Mouse (Mus musculus): ENCODE results near the gene Vmn1r188.
"Not testable (repeated sequence)": the region's sequence is repeated elsewhere in the genome, so short reads cannot be mapped to it uniquely, and the experiment has no call there.

Gene Vmn1r188

DNA sequence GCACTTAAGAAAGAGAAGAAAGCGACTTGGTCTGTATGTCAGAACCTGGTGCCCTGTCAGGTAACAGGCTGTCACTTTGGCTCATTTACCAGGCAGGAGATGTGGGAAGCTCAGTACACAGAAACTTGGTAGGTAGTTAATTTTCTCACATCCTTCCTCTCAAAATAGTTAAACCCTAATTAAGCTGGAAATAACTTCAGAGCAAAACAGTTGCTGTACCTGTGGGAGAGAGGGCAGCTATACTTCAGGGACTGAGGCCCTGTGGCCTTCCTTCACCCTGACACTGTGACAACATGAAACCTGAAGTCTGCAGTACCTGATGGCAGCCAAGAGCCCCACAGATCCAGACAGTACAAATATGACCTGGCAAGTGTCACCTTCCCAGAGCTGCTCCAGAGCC is at the start of gene Vmn1r188:
Vmn1r188 (plus strand) TSS at position 301 of the 400 bp plus-strand sequence.
- DNase-seq = not testable (repeated sequence)

DNA sequence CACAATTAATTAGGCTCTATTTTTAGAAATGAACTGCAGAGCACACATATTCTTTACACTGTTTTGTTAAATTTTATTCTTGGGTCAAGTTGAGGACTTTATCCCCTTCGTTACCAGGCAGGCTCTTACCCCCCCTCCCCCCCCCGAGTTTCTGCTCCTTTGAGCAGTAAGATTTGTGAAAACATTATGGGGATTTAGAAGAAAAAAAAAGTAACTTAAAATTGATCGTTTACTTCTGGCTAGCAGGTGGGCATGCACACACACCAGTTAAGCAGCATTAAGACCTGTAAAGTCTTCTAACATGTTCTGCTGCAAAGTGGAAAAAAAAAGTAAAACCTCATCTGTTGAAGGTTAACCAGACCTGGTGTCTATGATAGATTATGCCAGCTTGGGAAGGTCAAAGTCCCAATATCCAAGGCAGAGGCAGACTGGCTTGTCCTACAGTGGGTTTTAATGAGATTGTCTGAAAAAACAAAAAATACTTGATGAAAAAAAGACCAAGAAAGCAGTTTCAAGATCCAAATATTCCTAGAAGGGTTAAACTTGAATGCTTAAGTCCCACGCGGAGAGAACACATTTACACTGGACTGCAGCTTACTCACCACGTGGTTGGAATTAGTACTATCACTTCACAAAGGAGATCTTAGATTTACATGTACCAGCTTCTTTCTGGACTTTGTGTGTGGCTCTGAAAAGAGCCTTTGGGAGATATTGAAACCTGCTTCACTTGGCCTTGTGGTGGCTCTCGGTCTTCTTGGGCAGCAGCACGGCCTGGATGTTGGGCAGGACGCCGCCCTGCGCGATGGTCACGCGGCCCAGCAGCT is 49.6 kb upstream of the Vmn1r188 start:
- DNase-seq = no peak

DNA sequence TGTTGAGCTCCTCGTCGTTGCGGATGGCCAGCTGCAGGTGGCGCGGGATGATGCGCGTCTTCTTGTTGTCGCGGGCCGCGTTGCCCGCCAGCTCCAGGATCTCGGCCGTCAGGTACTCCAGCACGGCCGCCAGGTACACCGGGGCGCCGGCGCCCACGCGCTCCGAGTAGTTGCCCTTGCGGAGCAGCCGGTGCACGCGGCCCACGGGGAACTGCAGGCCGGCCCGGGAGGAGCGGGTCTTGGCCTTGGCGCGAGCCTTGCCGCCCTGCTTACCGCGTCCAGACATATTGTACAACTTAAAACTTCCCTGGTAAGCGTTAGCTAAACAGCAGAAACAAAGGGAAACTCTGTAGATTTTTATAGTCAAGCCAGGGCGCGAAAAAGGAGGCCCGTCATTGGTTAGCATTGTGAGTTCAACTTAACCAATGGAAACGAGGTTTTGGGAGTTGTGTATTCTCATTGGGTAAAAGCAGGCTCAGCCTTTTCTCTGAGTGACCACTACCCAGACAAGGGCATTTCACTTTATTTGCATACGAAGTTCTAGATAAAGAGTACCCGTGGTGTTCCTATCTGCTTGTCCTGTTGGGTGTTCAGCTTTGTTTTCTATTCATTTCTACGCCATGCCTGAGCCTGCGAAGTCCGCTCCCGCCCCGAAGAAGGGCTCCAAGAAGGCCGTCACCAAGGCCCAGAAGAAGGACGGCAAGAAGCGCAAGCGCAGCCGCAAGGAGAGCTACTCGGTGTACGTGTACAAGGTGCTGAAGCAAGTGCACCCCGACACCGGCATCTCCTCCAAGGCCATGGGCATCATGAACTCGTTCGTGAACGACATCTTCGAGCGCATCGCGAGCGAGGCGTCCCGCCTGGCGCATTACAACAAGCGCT is 48.7 kb upstream of the Vmn1r188 start, which contains the start of the genes Hist1h2ah and Hist1h2bk:
Hist1h2ah (minus strand) TSS at position 302 of the 882 bp plus-strand sequence.
Hist1h2bk (plus strand) TSS at position 604 of the 882 bp plus-strand sequence.
- peak; percentile 80 for DNase-seq

DNA sequence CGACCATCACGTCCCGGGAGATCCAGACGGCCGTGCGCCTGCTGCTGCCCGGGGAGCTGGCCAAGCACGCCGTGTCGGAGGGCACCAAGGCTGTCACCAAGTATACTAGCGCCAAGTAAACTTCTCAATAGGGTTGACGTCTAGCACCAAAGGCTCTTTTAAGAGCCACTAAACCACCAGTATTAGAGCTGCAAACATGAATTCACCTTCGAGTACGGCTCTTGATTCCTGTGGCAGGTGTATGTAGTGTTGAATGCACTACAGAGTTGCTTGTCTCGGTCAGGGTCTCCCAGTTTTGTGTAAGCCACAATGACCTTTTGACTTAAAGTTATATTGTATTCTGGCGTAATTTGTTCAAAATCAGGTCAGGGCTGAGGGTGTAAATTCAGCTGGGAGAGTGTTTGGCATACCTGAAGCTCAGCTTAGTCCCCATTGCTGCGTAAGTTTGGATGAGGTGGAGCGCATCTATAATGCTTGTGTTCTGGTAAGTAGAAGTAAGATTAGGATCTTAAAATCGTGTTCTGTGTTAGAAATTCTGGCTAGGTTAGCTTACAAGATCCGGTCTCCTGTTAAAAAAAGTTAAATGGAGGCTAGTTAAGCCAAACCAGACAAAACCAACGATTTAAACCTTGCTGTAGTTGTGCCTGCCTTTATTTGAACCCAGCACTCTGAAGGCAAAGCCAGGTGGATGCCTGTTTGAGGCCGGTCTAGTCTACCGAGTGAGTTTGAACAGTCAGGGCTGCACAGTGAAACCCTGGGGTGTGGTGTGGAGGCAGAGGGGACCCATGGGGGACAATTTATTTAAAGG is 47.9 kb upstream of the Vmn1r188 start:
- peak; percentile 50 for DNase-seq

DNA sequence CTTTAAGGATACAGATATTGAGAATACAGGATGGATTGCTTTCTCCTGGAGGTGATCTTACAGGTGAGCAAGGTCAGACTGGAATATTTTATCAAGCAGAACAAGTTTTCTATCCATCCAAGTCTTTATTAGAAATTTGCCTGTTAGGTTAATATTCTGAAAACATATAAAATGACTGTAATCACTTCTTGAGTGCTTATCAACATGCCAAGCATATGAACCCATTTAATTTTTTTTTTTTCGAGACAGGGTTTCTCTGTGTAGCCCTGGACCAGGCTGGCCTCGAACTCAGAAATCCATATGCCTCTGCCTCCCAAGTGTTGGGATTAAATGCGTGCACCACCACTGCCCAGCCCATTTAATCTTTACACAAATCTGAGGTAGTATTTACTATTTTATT is 47.3 kb upstream of the Vmn1r188 start:
- no peak for DNase-seq

DNA sequence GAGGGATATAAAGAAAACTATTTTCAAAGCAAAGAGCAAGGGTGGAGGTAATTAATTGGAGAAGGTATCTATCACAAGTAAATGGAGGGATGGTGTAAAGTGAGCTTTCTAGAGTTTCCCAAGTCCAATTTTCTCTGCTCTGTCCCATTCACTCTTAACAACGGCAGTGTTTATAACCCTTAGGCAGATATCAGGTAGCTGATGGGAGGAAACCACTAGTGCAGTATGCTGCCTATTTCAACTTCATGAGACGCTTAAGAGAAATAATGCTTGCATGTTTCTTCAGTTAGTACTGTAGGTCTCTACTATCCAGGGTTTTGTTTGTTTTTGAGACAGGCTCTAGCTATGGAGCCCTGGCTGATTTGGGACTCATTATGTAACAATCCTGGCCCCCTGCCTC is 46.8 kb upstream of the Vmn1r188 start:
- no peak for DNase-seq

DNA sequence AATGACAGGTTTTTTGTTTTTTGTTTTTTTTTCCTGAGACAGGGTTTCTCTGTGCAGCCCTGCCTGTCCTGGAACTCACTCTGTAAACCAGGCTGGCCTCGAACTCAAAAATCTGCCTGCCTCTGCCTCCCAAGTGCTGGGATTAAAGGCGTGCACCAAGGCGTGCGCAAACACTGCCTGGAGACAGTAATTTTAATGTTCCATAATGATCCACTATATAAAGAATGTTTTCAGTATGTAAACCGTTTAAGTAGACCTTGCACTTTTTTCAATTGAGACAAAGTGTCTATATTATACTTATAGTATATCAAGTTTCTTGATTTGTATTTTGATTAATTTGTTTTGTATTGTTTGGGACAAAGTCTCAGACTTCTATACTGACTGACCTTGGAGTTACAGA is 44.9 kb upstream of the Vmn1r188 start:
- DNase-seq = no peak

DNA sequence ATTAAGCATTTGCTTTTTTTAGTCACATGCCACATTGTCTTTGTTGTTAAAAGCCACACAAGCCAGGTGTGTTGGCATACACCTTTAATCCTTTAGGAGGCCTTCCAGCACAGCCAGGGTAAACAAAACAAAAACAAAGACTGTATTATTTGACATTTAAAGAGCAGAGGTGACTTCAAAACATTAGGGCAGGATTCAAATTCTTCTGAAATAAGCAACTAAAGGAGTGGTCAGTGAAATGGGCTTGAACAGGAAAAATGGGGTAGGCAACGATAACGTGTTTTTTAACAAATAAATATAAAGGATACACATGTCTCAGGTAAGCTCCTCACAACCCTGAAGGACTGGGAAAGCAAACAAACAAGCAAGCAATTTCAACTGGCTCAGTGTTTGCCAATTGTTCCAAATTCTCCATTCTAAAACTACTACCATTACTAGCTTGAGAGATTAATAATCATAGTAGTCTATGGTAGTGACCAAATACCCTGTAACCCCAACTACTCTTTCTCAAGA is 44.2 kb upstream of the Vmn1r188 start:
- no peak for DNase-seq

DNA sequence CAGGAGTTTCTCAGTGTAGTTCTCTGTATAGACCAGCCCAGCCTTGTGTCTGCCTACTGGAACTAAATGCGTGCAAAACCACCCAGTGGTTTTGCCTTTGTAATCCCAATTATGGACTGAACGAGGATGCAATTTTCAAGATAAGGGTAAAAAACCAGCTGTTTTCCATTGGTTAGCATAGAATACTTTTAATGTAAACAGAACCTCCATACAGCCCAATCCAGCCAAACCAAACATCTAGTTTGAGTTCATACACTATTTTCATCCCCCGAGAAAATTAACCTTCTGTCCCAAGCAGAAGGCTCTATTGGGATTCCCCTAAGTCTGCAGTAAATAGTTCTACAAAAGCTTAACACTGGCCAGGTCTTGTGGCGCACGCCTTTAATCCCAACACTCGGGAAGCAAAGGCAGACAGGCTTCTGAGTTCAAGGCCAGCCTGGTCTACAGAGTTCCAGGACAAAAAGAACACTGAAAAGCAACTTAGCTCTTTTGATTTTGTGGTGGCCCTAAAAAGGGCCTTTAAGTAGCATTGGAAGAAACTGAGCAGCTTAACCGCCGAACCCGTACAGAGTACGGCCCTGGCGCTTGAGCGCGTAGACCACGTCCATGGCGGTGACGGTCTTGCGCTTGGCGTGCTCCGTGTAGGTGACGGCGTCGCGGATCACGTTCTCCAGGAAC is 43.6 kb upstream of the Vmn1r188 start:
- DNase-seq = no peak

DNA sequence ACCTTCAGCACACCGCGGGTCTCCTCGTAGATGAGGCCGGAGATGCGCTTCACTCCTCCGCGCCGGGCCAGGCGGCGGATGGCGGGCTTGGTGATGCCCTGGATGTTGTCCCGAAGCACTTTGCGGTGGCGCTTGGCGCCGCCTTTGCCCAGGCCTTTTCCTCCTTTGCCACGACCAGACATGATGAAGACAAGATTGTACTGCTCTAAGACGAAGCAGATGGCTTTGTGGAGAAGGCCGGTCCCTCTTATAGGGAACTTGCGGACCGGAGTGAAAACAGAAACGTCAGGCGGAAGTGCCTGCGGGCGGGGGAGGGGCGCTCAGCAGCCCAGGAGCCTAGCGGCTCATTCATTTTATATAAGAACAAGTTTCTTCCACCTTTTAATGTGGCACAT is 43.1 kb upstream of the Vmn1r188 start, which contains the start of gene Hist1h4i:
Hist1h4i (minus strand) TSS at position 221 of the 395 bp plus-strand sequence.
- peak; percentile 99 for DNase-seq

DNA sequence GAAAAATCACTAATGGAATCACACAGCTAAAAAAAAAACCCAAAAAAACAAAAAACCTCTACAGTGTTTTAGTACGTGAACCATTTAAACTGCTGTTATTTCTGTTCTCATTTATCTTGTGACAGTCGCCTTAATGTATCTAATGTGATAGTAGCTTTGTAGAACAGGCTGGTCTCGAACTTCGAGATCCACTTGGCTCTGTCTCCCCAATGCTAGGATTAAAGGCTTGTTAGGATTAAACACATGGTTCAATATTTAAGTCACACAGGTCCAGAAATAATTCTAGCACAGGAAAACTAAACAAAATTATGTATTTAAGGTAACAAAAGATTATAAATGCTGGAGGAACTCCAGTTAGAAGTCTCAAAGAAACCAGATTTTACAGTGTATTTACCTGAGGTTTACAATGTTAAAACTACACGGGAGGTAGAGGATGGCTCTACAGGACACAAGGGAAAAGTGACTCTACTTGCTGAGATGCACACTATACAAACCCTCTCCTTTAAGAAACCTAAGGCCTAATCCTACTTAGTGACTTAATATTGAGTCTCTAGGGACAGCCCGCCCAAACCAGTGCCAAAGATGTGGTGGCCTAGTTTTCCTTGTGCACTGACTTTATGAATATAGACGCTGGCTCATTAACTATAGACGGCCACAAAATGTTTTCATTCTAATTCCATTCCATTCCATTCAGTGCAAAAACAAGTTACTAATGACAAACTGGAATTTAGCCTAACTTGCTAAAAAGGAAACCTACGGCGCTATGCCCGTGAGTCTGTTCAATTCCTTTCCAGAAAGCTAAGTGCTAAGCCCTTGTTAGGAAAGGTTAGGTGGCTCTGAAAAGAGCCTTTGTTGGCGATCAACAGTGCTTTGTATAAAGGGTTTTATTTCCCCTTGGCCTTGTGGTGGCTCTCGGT is 42.3 kb upstream of the Vmn1r188 start:
- DNase-seq = no peak

DNA sequence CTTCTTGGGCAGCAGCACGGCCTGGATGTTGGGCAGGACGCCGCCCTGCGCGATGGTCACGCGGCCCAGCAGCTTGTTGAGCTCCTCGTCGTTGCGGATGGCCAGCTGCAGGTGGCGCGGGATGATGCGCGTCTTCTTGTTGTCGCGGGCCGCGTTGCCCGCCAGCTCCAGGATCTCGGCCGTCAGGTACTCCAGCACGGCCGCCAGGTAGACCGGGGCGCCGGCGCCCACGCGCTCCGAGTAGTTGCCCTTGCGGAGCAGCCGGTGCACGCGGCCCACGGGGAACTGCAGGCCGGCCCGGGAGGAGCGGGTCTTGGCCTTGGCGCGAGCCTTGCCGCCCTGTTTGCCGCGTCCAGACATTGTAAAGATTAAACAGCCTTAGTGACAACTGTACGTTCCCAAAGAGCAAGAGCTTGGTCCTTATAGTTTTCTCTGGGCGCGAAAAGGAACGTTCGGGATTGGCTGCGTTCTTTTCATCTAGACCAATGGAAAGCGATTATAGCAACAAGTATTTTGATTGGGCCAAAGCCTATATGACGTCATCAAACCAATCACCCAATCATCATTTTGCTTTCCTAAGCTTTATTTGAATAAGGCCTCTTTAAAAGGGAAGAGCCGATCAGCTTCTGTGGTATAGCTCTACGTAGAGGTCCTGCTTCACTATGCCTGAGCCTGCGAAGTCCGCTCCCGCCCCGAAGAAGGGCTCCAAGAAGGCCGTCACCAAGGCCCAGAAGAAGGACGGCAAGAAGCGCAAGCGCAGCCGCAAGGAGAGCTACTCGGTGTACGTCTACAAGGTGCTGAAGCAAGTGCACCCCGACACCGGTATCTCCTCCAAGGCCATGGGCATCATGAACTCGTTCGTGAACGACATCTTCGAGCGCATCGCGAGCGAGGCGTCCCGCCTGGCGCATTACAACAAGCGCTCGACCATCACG is 41.4 kb upstream of the Vmn1r188 start, which contains the start of the genes Hist1h2ag and Hist1h2bj:
Hist1h2ag (minus strand) TSS at position 377 of the 935 bp plus-strand sequence.
Hist1h2bj (plus strand) TSS at position 647 of the 935 bp plus-strand sequence.
- DNase-seq = peak; percentile 77

DNA sequence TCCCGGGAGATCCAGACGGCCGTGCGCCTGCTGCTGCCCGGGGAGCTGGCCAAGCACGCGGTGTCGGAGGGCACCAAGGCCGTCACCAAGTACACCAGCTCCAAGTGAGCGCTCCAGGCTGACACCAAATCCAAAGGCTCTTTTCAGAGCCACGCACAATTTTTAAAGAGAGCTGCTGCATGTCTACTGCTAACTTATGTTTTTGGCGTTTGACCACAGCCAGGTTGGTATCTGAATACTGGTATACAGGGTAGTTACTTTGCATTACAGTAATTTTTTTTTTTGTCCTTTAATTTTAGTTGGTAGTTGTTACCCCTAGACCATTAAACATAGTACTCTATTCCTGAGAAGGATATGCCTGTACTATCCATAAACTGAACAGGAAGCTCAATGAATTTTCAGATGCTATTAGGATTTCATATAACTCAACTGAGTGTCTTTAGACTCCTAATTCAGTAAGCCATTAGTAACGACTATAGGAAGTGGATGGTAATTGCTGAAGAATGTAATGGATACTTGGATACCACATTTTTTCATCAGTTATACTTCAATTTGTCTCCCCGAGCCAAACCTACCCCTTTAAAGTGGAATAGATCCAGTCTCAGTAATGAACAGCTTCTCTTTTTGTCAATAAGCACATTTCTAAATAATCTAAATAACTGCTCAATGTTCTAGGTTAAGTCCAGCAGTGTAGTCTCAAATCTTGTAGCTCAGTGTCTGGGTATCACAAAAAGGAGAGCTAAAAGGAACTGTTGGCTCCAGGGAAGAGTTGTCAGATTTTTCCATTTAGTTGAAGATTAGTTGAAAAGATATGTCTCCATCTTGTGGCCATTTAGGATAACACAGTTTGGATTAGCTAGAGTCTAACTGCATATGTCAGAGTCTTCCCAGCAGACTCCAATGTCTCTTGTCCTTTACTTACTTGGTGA is 40.5 kb upstream of the Vmn1r188 start:
- DNase-seq = peak; percentile 36

DNA sequence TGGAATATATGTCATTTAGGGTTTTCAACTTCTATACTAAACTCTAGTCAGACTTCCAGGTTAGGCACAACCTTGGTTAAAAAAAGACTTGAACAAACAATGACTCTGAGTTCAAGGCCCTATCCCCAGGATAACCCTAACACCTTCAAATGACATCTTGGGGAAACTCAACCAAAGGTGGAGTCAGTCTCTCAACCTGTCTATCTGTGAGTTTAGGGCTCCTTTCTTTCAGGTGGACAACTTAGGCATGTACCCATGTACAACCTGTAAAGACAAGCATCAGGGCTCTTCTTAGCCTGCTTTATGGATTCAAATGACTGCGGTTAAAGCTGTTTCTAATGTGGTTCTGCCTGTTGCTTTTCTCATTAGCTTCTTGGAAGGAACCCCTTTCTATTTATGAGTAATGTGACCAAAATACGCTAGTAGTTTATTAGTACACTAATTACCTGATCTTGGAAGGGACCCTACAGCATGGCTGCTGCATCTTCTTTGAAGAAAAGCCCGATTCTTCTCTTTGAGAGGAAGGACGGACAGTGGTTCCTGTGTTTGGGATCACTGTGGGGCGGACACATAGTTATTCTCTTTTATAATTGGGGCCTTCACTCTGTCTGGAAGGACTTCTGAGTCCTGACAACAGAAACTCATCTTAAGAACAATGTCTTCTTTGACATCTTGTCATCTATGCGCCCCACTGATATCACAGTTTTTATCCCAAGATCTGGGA is 39.6 kb upstream of the Vmn1r188 start:
- DNase-seq = no peak

DNA sequence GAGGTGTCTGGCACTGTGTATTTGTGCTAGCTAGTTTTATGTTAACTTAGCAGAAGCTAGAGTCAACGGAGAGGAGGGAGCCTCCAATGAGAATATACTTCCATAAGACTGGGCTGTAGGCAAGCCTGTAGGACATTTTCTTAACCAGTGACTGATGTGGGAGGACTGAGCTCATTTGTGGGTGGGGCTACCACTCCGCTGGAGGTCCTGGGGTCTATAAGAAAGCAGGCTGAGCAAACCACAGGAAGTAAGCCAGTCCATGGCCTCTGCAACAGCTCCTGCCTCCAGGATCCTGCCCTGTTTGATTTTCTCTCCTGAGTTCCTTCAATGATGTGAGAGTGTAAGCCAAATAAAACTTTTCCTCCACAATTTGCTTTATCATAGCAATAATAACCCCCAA is 38.9 kb upstream of the Vmn1r188 start:
- DNase-seq = peak; percentile 47

DNA sequence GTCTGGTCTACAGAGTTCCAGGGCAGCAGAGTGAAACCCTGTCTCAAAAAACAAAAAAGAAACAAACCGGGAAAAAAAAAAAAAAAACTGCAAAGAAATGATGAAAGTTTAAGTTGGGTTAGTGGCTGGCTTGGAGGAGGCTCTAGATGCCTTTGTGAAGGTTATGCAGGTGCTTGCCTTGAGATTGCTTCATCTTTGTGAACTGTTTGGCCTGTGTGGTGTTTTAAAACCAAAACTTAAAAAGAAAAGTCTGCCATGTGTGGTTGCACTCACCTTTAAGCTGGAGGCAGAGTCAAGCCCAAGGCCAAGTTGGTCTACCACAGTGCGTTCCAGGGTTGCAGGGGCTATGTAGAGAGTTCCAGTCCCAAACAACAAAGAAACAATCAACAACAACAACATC is 35.2 kb upstream of the Vmn1r188 start:
- DNase-seq = peak; percentile 34

DNA sequence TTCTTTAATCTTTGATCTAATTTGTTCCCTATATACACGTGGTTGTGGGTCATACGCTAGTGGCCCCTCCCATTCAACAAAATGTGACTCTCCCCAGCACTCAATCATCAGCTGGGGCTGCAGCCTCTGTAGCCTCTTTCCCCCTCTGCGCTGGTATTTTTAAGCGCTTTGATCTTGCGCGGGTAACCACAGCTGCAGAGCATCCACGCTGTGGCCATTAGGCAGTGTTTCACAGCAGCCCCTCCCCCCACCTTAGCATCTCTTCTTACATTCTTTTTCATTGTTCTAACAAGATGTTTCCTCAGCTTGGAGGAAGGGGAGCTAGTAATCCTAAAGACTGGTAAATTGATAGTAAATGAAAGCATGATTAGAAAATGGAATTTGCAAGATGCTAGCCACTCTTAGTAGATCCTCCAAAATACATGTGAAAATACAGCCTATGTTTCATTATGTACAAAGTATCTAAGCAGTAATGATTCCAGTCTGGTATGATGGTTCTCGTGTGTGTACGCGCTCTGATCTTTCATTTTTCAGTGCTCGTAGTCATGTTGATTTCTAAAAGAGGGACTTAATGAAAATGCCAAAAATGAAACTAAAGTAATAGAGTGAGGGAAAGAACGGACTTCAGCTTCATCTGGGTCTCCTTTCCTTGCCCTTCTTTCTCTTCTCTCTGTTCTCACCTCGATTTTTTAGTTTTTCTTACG is 34.4 kb upstream of the Vmn1r188 start:
- DNase-seq = peak; percentile 75

Data from thymus, postnatal 4 days (tissue).